Mouse (Mus musculus) ES-CJ7 (cell line): ENCODE data around the gene Cdc37l1.

Source experiments
- DNase-seq: peaks from one replicate; pipeline ENCODE4 v3.0.0; 2011; ENCODE audit warnings: low read depth, low spot score

Gene Cdc37l1

DNA sequence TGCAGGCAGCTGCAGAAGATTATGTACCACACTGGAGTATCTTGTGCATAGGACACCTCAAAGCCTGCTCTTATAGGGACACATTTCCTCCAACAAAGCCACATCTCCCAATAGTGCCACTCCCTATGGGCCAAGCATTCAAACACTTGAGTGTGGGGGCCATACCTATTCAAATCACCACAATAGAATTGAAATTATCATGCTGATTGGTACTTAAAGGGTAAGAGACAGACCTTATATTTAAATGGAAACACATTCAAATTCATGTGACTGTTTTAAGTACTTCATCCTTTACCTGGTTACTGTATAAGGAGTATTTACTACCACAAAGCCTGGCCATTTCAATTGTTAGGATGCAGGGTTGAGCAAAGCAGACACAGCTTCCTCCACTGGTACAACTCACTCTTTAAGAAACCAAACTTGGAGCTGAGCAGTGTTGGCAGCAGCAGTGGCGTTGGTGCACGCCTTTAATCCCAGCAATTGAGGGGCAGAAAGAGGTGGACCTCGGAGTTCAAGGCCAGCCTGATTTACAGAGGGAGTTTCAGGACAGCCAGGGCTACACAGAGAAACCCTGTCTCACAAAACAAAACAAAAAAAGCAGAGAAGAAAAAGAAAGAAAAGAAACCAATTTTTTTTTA, 18.0 kb downstream of the Cdc37l1 start:
- peak; percentile 98 for DNase-seq

DNA sequence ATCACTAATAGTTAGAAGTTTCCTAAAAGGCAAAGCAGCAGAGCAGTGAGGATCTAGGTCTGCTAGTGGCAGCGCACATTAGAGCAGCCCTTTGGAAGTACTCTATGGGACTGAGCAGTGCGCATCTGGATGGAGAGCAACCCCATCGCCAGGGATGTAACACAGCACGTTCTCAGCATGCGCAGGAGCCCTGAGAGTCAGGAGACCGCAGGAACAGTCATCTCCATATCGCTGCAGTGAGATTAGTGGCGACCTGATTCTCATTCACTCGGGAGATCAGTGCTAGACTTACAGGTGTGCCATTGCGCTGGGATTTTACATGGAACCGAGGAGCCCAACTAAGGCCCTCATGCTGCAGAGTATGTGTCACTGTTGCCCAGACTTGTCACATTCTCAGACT, 18.9 kb downstream of the Cdc37l1 start:
- peak; percentile 70 for DNase-seq

DNA sequence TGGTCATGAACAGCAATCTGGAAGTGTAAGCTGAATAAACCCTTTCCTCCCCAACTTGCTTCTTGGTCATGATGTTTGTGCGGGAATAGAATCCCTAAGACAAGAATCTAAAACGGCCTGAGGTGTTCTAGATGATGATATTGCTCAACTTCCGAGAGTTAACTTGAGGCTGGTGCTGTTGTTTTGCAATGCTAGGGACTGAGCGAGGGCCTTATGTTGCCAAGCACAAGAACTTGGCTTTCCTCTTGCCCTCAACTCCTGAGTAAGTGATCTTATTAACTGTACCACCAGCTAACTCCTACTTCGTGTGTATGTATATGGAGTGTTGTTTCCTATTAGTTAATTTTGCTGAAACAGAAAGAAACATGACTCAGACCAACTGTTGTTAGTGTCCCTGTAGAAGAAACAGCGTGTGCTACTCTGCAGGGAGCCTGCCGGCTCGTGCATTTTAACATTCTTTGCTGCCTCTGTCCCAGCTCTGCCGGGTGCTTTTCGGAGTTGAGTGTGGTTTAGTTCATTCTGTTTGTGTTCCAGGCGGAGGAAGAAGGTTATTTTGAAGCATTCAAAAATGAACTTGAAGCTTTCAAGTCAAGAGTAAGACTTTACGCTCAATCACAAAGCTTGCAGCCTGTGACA, 21.3 kb downstream of the Cdc37l1 start:
- no peak for DNase-seq

DNA sequence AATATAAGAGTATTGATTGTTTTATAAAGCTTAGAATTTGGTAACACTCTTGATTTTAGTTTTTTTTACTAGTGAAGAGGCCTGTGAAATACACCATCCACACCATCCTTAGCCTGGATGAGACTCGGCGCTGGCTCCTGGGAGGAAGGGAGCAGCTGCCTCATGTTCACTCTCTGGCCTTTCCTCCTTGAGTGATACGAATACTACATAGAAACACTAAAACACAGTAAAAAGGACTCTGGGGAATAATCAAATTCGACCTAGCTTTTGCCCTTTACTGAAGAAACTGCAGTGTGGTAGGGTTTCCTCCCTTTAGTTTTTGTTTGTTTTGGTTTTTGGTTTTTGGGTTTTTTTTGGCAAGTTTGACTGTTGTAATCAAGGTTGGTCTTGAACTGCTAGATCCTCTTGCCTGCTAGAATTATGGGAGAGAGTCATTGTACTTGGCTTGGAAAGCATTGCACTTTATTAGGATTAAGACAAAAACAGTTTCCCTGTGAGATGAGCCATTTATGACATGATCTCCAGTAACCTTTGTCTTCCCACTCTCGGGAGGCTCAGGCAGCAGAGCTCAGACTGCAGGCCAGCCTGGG, 24.4 kb downstream of the Cdc37l1 start:
- no peak for DNase-seq

DNA sequence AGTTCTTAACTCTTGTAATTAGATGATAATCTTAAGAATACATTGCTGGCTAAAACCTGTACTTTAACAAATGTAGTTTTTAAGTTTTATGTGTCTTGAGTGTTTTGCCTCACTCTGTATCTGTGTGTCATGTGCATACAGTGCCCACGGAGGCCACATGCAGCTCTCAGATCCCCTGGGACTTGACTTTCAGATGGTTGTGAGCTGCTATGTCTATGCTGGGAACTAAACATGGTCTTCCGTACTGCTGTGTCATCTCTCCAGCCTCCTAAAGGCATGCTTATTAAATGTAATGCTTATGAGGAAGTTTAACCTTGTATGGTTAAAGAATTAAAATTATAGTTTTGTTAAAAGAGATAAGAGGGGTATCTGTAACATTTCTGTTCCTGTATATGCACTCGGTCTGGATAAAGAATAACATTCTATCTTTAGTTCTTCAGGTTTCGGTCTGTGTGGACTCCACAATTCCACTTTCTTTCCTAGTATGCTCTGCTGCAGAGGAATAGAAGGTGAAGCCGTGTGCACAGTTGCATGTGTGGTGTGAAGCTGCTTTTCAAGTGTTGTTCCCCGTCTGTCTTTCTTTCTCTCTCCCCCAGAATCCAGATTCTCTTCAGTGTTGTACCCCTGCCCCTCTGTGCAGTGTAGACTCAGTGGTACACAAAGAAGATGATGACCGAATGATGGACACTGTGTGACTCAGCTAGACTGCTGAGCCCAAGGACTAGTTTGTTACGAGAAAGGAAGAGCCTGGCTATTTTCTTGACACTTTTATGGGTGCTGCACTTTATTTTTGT, 25.5 kb downstream of the Cdc37l1 start:
- DNase-seq: no peak

DNA sequence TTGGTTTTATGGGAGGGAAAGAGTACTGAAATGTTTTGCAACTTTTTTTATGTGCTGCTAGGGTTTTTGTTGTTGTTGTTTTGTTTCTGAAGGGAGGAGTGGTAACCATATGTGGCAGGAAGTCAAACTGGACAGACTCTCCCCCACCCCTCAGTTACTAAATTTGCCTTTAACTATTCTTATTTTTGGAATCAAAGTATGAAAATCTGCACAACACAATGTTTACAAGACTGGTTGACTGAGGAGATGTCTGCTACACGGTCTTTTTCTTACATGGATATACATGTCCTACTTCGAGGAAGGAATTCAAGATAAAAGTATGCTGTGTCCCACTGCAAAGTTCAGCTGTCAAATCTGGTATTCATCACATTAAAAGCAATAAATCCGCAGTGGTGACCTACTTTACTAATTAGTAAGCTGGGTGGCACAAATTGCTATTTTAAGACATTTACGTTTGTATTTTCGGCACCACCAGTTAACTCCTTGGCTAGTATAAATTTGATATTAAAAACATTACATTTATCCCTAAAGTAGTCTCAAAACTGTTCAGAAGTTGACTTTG, 26.1 kb downstream of the Cdc37l1 start:
- DNase-seq: no peak

DNA sequence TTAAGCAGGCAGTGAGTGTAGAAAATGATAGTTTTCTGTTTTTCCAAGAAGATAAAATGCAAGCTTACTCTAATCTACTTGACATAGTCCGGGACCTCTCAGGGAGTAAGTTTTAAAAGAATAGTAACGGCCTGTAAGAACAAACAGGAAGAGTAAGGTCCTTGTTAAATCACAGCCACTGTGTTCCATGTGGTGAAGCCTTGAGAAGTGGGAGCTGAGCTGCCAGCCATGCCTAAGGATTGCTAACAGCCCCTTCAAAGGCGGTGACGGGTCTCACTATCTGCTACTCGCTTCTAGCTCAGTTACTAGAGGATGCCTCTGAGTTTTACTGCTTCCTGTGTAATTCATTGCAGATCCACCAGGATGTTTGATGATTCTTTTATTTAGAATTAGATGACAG, 26.6 kb downstream of the Cdc37l1 start:
- DNase-seq: no peak

DNA sequence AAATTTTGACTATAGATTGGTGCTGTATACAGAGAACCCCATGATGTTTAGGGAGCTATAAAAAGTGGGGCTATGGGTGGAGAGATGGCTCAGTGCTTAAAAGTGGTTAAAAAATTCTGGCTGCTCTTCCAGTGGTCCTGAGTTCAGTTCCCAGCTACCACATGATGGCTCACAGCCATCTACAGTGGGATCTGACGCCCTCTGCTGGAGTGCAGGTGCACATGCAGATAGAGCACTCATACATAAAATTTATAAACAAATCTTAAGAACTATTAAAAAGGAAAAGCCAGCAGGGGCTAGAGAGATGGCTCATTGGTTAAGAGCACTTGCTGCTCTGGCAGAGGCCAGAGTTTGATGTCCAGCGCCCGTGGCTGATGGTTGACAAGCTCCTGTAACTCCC, 29.5 kb downstream of the Cdc37l1 start:
- peak; percentile 31 for DNase-seq

DNA sequence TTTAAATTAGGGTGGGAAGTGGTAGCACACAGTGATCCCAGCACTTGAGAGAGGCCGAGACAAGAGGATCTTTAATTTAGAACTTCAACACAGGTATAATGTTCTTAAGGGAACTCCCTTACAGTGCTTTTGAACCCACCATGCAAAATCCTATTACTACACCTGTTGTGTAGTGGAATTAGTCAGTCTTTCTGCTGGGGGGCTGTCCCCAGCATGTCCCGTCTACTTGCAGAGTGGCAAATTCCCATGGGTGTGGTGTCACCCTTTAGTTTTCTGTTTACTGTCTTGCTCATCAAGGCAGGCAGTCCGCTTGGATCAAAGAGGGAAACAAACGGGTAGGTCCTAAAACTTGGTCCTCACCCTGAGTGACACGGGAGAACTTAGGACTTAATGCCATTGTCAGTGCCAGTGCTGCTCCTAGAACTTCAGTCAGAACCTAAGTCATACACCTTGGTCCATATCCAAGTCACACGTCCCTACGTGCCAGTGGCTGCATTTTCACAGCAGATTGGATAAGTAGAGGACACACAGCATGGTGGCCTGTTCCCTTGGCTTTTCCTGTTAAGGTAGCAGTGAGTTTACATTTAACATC, 31.7 kb downstream of the Cdc37l1 start:
- no peak for DNase-seq

DNA sequence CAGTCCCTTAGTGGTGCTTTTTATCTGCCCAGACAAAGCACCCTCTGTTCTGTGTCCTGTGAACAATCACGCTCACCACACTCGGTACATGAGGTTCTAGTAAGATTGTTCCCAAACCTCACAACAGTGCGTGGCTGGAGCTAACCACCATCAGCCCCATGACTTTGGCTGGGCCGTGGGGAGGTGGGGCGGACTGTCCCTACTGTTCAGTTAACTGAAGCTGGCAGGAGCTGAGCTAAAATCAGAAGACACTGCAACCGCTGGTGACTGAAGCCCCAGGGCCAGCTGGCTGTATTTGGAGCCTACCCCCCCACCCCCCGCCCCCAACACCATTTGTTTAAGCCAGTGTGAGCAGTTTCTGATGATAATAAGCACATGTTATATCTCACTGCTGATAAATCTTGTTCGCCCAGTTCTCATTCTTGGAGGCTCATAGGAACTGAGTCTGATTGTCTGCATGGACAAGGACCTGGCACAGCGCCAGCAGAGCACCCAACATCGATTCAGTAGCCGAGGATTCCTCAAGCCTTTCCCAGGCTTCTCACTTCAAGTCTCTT, 34.3 kb downstream of the Cdc37l1 start:
- no peak for DNase-seq

DNA sequence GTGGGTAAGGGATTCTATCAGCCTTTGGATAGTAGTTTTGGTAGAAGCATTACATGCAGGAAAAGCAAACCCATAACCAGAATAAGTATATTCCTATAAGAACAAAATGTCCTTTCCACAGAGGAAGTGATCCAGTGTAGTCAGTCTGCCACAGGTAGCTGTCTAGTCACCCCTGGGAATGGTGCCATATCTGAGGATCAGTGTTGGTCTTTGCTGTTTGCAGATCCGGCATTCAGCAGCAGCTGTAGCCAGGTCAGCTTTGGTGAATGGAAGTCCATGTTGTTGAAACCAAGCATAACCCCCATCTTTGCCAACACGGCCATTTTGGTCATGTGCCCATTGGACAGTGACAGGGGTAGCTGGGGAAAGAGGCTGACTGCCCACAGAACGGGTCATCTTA, 41.6 kb downstream of the Cdc37l1 start:
- no peak for DNase-seq

DNA sequence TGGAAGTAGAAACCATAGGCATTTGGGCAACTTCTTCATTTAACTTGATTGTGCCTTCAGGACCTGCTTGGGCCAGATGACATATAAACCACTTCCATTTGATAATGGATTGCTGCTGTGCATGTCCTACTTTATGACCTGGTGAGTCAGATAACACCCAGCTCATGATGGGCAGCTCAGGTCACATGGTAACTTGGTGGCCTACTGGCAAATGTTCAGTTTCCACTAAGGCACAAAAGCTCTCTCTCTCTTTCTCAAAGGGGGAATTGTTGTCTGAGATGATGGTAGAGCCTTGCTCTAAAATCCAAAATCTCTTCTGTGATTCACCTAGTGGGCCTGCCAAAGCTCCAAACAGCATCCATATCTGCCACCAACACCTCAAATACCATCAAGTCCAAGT, 42.5 kb downstream of the Cdc37l1 start:
- DNase-seq: no peak

DNA sequence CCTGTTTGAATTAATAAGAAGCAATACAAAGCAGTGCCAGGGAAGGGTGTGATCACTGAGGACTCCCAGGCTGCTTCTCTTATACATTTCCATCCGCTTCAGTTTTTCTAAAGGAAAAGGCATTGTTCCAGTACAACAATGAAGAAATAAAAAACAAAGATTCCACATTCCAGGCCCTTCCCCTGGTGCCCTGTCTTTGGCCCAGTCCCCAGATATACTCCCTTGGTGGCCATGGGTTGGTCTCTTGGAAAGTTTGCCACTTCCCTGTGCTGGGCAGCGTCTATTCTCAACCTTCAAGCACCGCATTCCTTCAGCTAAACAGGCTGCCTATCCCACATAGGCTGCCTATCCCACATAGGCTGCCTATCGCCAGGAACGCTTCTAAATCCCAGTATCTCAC, 46.9 kb downstream of the Cdc37l1 start:
- no peak for DNase-seq

DNA sequence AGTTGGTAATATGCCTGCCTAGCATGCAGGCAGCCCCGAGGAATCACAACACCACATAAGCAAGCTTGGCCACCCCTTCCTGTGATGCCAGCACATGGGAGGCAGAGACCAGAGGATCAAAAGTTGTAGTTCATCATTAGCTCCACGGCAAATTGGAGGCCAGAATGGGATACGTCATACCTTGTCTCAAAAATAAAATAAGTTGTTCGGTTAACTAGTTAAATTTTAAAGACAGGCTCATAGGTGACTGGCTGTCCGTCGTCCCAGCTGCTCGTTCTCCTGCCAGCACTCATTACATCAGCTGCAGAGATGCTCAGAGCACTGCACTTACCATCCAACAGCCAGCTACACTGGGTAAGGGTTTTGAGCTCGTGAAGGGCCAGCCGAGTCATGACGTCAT, 47.4 kb downstream of the Cdc37l1 start:
- no peak for DNase-seq

DNA sequence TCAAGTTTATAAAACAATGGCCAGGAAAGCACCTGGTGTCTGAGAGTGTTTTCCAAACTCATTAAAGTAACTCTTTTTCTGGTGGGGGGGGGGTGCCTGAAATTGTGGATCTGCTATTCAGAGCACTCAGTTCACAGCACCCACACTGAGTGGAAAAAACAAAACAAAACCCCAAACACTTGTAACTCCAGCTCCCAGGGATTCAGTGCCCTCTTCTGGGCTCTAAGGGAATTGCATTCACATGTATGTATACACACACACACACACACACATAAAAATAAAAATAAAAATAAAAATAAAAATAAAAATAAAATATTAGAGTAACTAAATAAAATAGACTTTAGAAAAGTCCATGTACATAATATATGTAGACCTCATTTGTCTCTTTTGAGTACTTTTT, 49.2 kb downstream of the Cdc37l1 start:
- peak; percentile 35 for DNase-seq

DNA sequence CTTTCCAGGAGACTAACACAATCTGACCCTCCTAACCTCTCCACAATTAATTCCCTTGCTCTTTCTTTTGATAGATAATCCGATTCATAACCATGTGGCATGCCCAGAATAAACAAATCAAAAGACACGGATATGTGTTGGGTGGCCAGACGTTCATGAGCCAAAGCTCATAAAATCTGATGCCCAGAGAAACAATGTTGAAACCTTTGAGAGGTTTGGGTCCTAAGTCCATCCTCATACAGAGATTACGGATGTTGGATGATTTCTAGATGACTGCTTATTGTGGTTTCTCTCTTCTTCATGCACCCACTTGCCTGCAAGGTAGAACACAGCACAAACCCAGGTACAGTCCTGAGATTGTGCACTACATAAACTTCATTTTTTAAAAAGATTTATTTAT, 50.1 kb downstream of the Cdc37l1 start:
- DNase-seq: no peak

DNA sequence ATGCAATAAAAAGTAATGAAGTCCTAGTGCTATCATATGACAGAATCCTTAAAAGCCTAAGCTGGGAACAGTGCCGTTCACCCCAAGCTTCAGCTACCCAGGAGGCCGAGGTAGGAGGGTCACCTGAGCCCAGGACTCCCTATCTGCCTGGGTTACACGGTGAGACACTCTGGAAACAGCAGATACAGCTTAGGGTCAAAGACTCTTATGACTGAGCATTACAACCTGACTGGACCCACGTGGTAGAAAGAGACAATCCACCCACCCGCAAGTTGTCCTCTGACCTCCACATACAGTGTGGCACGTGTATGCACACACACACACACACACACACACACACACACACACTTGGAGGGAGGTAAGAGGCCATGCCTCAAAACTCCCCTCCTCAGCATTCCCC, 52.0 kb downstream of the Cdc37l1 start:
- DNase-seq: no peak

DNA sequence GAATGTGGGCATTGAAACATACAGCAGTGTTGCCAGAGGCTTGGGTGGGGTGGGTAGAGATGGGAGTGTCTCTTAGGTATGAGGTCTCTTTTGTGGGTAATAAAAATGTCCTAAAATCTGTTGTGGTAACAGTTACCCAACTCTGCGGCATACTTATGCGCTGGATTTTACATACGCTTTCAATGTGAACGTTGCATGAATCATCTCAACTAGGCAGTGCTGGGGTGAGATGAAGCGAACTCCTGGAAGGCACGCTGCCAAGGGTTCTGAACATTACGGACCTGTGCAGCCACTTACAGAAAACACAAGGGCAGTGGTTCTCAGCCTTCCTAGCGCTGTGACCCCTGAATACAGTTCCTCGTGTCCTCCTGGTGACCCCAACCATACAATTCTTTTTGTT, 52.5 kb downstream of the Cdc37l1 start:
- DNase-seq: no peak

DNA sequence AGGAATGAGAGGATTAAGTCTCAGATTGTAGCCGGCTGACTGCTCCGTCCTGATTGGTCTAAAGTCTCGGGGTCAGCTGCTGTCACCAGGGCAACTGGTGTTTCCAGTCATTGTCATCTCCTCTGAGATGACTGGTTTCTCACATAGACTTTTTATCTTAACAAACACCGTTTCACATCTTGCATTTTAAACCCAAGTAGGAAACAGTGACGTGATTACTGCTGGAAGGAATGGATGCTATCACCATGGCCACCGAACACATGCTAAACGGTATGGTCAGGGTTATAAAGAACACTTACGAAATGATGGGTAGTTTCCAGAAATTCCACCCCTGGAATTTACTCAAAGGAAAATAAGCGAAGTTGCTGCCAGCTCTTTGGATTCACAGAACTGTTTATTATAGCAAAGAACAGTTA, 54.2 kb downstream of the Cdc37l1 start:
- no peak for DNase-seq

DNA sequence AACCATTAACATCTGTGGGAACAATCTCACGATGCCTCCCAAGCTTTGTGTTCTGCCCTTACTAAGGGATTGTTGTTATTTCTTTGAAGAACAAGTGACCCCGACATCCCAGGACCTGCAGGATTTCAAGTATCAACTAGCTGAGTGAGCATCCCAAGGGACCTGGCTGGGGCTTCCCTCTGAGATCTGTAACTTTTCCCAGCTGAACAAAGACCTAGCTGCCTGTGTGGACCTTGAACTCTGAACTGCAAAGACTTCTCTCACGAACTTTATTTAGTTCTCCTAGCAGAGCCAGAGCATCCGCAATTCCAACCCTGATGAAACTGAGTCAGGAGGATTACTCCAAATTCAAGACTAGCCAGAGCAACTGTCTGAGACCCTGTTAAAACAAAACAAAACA, 55.2 kb downstream of the Cdc37l1 start:
- DNase-seq: no peak

DNA sequence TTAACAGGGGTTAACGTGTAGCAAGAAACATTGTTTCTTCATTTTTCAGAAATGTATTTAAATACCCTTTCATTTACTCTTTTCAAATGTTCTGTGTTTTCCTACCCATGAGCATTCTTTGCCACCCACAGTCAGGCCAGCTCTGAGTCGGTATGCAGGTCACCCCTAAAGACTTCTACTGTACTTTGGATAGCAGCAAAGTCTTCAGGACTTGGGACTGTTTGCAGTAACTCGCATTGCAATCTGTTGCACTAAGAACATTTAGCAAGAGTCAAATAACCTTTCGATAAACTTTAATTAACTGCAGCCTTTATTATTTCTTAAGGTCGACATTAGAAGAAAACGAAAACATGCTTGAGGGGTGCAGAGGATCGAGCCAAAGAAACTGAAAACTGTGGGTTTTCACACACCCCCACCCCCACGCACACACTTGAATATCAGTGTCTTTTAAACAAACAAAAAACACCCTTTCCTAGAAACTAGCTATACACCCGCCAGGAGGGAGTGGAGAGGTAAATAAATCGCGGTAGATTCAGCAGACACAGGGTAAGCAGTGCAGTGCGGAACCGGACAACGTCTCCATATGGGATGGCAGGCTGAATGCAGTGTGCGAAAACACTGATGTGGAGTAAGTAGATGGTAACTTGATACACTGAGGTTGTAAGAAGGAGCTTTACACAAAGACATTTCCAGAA, 56.0 kb downstream of the Cdc37l1 start:
- no peak for DNase-seq
